Mouse (Mus musculus) E14TG2a.4 (cell line): ENCODE results near the gene Mms19.

ENCODE experiments used
- CTCF ChIP-seq: conservative IDR thresholded peaks from 2 replicates; pipeline ENCODE4 v1.5.1; 2014; ENCODE audit warnings: low read length
- NANOG ChIP-seq: IDR thresholded peaks from 2 replicates; pipeline ENCODE4 v1.6.1; 2014; ENCODE audit warnings: borderline replicate concordance, low read length, mixed read lengths

GRCm38 (mm10) chr19:41980819-41981594 lies at the start of gene Mms19:
- TF ChIP-seq CTCF (no peak), NANOG (no peak)
